In genomic region chr6:65594171-65594570, GRCm38 (mm10) we compare ENCODE assay signal across 14 mouse cellular contexts.
A peak's percentile ranks its signal among the peaks of the same experiment; 100 is the strongest.
DNase-seq lines count a peak whose midpoint lies in the region; ATAC-seq and TF ChIP-seq lines count a peak whose summit lies in the region.
"Had no signal": no experiment of that assay in that cellular context is flagged by ENCODE, and none has a peak within 500 bp of the region (broad histone marks: within the 10 kb centered on the region; RNA-seq: fewer than 3 reads in every experiment).

No protein-coding gene starts in this region.

- no peak overlapping the region for H3K4me2 ChIP-seq in lung, embryonic 16.5 days (ENCODE audit: low read depth, low read length)
- H3K4me2 ChIP-seq in liver, postnatal 0 days (ENCODE audit: low read depth, low read length), result no peak overlapping the region
- no peak overlapping the region for H3K4me2 ChIP-seq in heart, embryonic 12.5 days
- H3K4me2 ChIP-seq: neural tube, embryonic 12.5 days had no signal

- H3K9ac ChIP-seq in lung, embryonic 16.5 days (ENCODE audit: low read length), result no peak overlapping the region
- H3K9ac ChIP-seq in liver, postnatal 0 days (replicated peaks), result no peak overlapping the region
- no peak overlapping the region for H3K9ac ChIP-seq in heart, embryonic 12.5 days
- H3K9ac ChIP-seq: neural tube, embryonic 12.5 days had no signal

- no peak for TF ChIP-seq CTCF in liver, postnatal 0 days (IDR thresholded peaks at IDR 0.05; ENCODE audit: low read depth)

- no peak overlapping the region for H3K4me3 ChIP-seq in lung, embryonic 16.5 days (ENCODE audit: low read length)
- H3K4me3 ChIP-seq in liver, postnatal 0 days (ENCODE audit: low read depth, low read length), result no peak overlapping the region
- H3K4me3 ChIP-seq in heart, embryonic 12.5 days, result no peak overlapping the region
- H3K4me3 ChIP-seq: neural tube, embryonic 12.5 days had no signal

- no peak for DNase-seq in lung, postnatal 14 days
- peak; percentile 14 for DNase-seq in liver, postnatal 0 days
- DNase-seq in splenic B cell, adult 2 months (ENCODE audit: low read depth, low spot score), result peak; percentile 55
- no peak for DNase-seq in left cerebral cortex, postnatal 14 days (ENCODE audit: low spot score in 2 of 2)
- DNase-seq: gastrocnemius, postnatal 36 days; layer of hippocampus, postnatal 36 days; right cerebral cortex, postnatal 25 days; thymus, adult 2 months had no signal

- H3K36me3 ChIP-seq in lung, embryonic 16.5 days (ENCODE audit: control insufficient read depth, insufficient read depth, low read length), result no peaks in the 10 kb centered on the region
- H3K36me3 ChIP-seq in liver, postnatal 0 days (replicated peaks; ENCODE audit: insufficient read depth, low read length), result no peaks in the 10 kb centered on the region
- H3K36me3 ChIP-seq in splenic B cell, adult 2 months (ENCODE audit: control insufficient read depth, insufficient read depth, low read length, poor library complexity, severe bottlenecking), result no peaks in the 10 kb centered on the region
- no peaks in the 10 kb centered on the region for H3K36me3 ChIP-seq in heart, embryonic 12.5 days
- H3K36me3 ChIP-seq: neural tube, embryonic 12.5 days had no signal

- H3K9me3 ChIP-seq in lung, embryonic 16.5 days (ENCODE audit: control insufficient read depth, low read length), result no peaks in the 10 kb centered on the region
- no peaks in the 10 kb centered on the region for H3K9me3 ChIP-seq in liver, postnatal 0 days (ENCODE audit: low read length)
- H3K9me3 ChIP-seq in heart, embryonic 12.5 days (replicated peaks), result 0 out of 2 replicates have a peak, but pooled peaks cover 2% of the 10 kb centered on the region
- H3K9me3 ChIP-seq: neural tube, embryonic 12.5 days had no signal

- H3K27me3 ChIP-seq in lung, embryonic 16.5 days (ENCODE audit: control insufficient read depth, insufficient read depth, low read depth, low read length), result no peaks in the 10 kb centered on the region
- no peaks in the 10 kb centered on the region for H3K27me3 ChIP-seq in liver, postnatal 0 days (ENCODE audit: insufficient read depth, low read length)
- H3K27me3 ChIP-seq in splenic B cell, adult 2 months (ENCODE audit: control insufficient read depth, insufficient read depth, low read length, poor library complexity, severe bottlenecking), result no peaks in the 10 kb centered on the region
- no peaks in the 10 kb centered on the region for H3K27me3 ChIP-seq in heart, embryonic 12.5 days (replicated peaks)
- H3K27me3 ChIP-seq: neural tube, embryonic 12.5 days had no signal

- no peaks in the 10 kb centered on the region; the same call in 1 of the 2 replicates for H3K4me1 ChIP-seq in lung, embryonic 16.5 days (replicated peaks; ENCODE audit: control insufficient read depth, insufficient read depth, low read length)
- no peaks in the 10 kb centered on the region for H3K4me1 ChIP-seq in liver, postnatal 0 days (ENCODE audit: insufficient read depth)
- no peaks in the 10 kb centered on the region for H3K4me1 ChIP-seq in heart, embryonic 12.5 days (replicated peaks)
- H3K4me1 ChIP-seq: neural tube, embryonic 12.5 days had no signal

- H3K27ac ChIP-seq in lung, embryonic 16.5 days (ENCODE audit: low read length), result peak overlapping the region; percentile 6
- H3K27ac ChIP-seq in liver, postnatal 0 days (ENCODE audit: low read depth), result no peak overlapping the region
- H3K27ac ChIP-seq in heart, embryonic 12.5 days (ENCODE audit: poor library complexity, severe bottlenecking), result no peak overlapping the region
- H3K27ac ChIP-seq: neural tube, embryonic 12.5 days had no signal

- 62% methylated on average over 3 of the region's 3 CpGs for WGBS in lung, embryonic 16.5 days
- 37% methylated on average over 3 of the region's 3 CpGs for WGBS in liver, postnatal 0 days (ENCODE audit: insufficient replicate concordance)
- WGBS in heart, embryonic 12.5 days, result 72% methylated on average over 3 of the region's 3 CpGs

- TF ChIP-seq EP300 in liver, postnatal 0 days (IDR thresholded peaks at IDR 0.05; ENCODE audit: low read depth), result no peak

- ATAC-seq in lung, embryonic 16.5 days (ENCODE audit: low read depth), result no peak
- peak; percentile 96 for ATAC-seq in activated CD4-positive, CD25-positive, alpha-beta regulatory T cell, adult 4 months
- peak; percentile 45; the same call in 1 of the 2 replicates for ATAC-seq in liver, postnatal 0 days
- no peak for ATAC-seq in heart, embryonic 12.5 days (ENCODE audit: insufficient number of reproducible peaks, low FRiP score)
- ATAC-seq: hindbrain, embryonic 16.5 days; Patski had no signal

- intact Hi-C loops in left cerebral cortex, postnatal 14 days (cut with DNase I), result no loop called here

Comparison
In these comparisons a context has a peak if more than half of its experiments do, and no peak if none do; other contexts are left out.
1. ATAC-seq: peak in activated CD4-positive, CD25-positive, alpha-beta regulatory T cell, adult 4 months (single experiment) and liver, postnatal 0 days (single experiment); none in lung, embryonic 16.5 days (single experiment) and heart, embryonic 12.5 days (single experiment).
2. DNase-seq: peak in liver, postnatal 0 days (single experiment) and splenic B cell, adult 2 months (single experiment); none in lung, postnatal 14 days (single experiment) and left cerebral cortex, postnatal 14 days (0 of 2).